Mouse (Mus musculus) bone marrow macrophage, adult 2 months (primary cell): ENCODE data around the gene Acot2.

Experiments used
- CTCF ChIP-seq: IDR thresholded peaks from 2 replicates; pipeline ENCODE4 v1.5.1; 2012; ENCODE audit warnings: low read depth, mild to moderate bottlenecking, low read length, moderate library complexity
- POLR2A ChIP-seq: IDR thresholded peaks from 2 replicates; pipeline ENCODE4 v1.6.1; 2012; ENCODE audit warnings: mild to moderate bottlenecking, low read depth, low read length, borderline replicate concordance

DNA sequence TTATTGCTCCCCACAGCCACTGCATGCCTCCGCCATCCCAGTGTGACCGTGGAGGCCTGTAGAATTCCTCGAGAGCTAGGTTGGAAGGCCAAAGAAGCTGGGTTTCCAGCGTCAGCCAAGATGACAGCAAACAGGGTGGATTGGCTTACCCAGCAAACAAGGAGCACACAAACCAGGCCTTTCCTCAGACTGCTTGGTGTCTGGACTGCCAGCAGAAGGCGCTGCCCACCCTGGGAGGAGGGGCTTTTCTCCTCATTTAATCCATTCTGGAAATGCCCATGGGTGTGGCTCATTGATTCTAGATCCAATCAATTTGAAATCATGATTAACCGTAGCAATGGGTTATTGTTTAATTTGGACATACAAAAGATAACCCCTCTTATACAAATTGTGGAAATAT lies 25.5 kb downstream of the Acot2 start:
- TF ChIP-seq CTCF = no peak
- no peak for TF ChIP-seq POLR2A
